Mouse (Mus musculus) cerebellum, adult (tissue): ENCODE results near the gene Nfix.

ENCODE experiments used
- ATAC-seq: cut with Nextera tagmentation; 2 replicates; pipeline ENCODE4 v1.9.2; 2017; ENCODE audit warnings: mild to moderate bottlenecking, moderate library complexity, mixed read lengths; ENCODE audit not compliant: insufficient number of reproducible peaks, low FRiP score, low TSS enrichment

Gene Nfix

DNA sequence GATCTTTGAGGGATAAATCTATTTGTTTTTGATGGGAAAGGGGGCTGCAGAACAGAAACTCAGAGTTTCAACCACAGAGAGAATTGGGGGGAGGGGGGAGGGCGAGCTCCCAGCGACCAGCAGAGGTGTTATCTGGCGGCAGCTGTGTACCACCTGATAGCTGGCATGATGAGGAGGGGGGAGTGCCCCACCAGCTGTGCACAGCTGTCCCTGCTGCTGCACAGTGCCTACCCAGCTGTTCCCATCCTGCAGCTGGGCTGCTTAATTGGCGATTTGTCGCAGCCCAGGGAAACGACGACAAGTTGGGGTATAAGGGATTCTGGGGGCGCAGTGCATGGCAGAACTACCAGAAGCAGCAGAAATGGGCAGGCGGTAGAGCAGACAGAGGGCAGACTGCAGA, 75.5 kb downstream of the Nfix start:
- no peak for ATAC-seq

DNA sequence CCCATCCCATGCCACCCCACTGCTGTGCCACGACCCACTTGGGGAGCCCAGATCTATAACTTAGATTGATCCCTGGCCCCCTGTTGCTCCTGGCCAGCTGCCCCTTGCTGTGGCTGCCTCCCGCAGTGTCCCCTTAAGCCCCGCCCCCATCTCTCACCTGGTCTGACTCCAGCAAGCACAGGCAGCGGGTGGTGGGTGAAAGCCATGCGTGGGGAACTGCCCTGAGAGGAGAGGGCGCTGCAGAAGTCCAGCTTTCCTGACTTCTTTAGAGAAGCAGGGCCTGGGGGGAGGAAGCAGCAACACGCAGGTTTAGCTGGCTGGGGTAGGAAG, 76.6 kb downstream of the Nfix start:
- no peak for ATAC-seq

DNA sequence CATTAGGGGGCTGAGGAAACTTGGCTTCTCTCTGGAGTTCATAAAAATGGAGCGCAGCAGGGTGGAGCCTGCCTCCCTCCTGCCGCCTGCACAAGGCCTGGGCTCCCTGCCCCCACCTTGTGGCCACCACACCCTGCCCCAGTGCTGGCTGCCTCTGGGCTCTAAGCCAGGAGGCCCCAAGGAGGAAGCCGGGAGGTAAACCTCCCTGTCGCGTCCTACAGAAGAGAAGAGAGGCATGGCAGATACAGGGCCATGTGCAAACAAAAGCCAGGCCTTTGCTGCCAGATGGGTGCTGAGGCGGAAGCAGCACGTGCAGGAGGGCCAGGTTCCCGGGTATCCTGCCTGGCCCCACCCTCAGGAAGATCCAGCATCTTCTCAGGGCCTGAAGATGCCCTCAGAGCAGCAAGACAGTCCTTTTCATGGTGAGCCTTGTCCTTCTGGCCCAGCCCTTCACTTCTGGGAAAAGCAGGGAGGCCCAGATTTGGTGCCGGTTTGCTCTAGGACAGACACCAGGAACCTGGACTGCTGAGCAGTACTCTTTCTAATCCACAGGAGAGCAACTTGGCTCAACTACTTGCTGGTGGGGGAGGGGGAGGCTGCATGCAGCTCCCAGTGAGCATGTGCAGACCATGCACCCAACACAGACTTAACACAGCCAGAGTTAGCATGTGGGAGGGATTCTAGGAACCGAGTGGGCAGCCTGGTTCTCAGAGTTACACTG, 77.1 kb downstream of the Nfix start, which contains the start of gene G430095P16Rik:
Gene G430095P16Rik, plus strand, starts transcription at position 158 of the 721 bp plus-strand sequence.
- ATAC-seq = no peak

DNA sequence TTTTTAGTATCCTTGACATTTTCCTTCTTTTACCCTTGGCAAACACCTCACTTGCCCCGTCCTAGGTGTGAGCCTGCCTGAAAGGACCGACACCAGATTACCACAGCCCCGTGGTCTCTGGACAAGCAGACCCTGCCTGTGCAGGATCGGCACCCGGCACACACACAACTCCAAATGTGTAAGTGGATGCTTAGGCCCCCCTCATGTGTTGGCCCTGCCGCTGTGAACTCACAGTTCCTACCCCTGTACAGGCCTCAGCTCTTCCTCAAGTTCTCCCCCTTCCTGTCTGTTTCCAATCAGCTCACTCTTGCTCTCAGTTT, 77.7 kb downstream of the Nfix start:
- no peak for ATAC-seq

DNA sequence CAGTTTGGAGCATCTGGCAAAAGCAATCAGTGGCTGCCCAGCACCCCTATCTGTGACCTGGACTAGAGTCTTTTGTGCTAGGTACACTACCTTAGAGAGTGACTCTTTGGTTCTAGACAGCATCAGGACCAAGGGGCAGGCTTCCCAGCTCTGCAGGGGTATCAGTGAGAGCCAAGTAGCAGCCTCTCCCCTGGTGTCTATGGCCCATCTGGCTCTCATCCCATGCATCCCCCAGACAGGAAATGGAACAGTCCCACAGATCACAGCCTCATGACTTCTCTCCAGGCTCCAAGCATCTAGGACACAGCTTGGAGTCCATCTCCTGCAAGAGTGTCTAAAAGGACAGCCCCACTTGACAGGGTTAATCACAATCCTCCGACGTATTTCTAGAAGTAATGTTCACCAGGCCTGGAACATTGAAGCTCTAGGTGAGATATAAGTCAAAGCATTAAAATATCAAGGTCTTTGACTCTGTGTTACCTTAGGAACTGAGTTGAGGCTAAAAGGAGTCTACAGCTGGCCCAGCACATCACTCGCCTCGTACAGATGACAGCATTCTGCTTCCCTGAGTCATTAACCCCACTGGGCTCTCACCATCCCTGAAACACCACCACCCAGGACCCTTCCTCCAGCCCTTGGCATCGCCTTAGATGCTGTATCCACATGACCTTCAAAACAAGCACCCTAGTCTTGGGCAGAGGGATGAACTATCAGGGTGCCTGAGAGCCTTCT, 81.0 kb downstream of the Nfix start:
- peak; percentile 14; the same call in 1 of the 2 replicates for ATAC-seq

DNA sequence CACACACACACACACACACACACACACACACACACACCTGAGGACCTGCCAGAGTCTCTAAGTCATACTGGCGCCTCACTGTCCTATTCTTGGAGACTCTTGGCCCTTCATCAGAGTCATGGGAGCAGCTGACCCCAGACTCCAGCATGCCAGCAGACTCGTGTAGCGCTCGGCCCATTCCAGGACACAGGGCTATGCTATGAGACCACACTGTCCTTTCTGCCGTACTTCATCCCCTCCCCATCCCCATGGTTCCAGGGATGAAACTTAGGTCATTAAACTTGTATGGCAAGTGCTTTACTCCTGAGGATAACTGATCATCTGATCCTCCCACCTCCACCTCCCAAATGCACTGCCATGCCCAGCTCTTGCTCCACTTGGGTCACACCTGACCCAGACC, 81.7 kb downstream of the Nfix start:
- no peak for ATAC-seq

DNA sequence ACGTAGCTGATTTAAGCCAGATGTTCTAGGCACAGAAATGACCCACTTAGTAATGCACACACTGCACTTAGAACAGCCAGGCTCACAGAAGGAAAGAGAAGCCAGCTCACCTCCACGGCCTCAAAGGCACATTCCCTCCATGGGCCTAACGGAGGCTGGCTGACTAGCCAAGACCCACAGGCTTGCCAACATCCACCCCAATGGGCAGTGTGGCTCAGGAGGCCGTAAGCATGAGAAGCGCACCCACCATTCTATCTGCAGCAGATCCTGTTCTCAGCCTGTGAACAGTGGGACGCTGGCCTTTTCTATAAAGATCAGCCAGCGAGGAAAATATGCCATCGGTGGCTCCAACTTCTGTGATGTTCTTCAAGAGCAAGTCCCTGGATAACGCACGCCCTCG, 83.4 kb downstream of the Nfix start:
- ATAC-seq = no peak

DNA sequence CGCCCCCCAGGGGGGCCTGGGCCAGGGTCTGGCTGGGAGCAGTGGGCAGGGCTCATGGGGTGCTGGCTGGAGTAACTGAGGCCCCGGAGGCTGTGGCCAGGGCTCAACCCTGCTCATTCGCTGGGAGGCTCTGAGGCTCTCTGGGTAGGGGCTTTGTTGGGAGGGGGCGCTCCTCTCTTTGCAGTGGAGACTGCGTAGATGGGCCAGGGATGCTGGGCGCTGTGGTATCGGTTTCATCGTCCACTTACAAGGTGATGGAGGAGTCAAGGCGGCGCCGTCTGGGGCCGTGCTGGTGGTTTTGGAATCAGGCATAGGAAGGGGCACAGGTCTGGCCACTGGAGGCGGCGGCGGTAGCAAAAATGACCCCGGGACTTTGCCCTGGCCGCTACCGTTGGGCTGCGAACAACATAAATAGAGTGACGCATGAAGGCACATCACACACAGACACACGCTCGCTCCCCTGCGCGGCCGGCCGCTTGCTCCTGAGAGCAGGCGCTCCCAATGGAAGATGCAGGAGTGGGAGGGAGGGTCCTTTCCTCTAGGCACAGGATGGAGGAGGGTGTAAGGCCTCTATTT, 84.2 kb downstream of the Nfix start:
- ATAC-seq = no peak

DNA sequence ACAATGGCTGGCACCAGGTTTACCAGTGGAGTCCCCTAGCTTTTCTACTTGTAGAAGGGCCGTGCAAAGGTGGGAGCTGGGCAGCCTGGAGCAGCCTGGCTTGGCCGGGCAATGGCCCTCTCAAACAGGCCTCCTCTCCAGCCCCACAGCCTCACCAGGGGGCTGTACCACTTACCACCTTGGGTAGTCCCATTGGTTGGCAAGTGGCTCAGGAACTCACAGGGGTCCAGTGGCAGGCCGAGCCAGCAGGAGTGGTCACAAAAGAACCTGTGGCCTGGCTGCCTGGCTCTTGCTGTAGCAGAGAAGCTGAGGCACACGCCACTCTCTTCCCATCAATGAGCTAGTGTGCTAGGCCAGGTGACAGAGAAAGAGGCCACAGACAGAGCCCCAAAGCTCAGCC, 86.0 kb downstream of the Nfix start:
- ATAC-seq = no peak

DNA sequence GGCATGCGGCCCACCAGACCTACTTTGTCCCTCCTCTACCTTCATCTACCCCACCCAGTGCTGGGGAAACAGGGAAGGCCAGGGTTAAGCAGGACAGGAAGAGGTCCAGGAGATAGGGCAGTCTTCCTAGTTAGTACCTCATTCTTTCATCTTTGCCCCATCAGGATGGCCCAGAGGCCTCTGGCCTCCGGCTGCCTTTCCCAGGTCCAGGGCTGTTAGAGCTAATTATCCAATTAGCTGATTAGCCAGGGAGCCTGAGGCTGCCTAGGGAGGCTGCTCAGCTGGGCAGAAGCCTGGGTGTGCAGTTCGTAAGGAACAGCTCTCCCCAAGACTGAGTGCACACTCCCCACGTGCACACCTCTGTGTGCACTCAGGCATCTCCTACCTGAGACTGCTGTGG, 86.8 kb downstream of the Nfix start:
- ATAC-seq = no peak

DNA sequence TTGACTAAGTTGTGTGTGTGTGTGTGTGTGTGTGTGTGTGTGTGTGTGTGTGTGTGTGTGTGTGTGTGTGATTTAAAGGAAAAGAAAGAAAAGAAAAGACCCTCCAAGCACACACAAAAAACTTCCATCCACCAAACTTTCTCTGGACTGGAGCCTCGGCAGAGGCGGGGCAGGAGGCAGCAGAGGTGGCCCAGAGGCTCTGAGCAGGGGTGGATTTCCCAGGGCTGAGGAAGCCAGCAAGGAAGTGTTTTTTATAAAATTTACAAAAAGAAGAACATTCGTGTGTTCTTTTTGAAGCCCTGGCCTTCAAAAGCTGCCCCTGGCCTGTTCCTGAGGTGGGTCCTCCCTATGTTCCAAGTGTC, 87.4 kb downstream of the Nfix start:
- no peak for ATAC-seq

DNA sequence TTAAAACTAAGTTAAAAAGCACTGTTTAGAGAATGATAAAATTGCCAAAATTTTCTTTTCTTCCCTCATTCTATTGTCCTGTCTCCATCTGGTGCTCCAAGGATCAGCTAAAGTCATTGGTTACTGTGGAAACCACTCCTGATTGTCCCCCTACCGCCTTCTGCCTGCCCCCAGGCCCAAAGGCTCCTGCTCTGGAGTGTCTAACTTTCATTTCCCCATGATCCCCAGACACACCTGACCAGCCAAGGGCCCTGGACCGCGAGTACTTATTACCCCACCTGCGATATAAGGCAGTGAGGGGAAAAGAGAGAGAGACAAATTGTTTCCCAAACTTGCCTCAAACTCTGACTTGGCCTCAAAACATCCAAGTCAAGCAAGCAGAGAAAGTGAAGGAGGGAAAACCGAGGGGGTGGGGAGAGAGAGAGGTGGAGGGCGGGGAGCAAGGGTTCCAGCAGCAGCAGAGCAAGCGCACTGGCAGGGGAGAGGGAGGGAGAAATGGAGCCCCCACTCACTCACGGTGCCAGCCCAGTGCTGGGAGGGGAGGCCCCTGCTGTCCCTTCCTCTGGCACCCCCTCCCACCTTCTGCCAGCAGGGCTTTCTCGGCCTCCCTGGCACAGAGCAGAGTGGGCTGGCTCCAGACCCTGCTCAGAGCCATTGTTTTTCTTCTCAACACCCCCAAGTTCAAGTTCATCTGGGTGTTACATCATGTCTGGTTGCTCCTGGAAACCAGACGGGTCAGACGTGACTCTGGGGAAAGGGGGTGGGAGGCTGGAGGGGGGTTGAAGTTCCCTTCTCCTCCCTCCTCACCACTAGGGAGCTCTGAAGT, 88.0 kb downstream of the Nfix start:
- no peak for ATAC-seq

DNA sequence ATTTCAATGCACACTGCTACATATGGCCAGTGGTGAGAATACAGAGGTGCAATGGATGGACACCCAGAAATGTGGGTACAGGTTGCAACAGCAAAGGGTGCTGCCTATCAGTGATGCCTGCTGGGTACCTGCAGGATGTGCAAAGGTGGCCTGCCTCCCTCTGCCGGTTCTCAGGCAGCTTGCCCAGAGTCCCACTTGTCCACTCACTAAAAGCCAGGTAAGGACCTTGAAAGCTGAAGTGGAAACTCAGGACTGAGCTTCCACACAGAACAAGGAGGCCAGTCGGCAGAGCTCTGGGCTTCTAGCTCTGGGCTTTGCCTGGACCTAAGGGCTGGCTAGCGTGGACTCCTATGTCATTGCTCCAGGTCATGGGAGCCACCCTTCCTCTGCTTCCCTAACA, 88.8 kb downstream of the Nfix start:
- ATAC-seq = no peak

DNA sequence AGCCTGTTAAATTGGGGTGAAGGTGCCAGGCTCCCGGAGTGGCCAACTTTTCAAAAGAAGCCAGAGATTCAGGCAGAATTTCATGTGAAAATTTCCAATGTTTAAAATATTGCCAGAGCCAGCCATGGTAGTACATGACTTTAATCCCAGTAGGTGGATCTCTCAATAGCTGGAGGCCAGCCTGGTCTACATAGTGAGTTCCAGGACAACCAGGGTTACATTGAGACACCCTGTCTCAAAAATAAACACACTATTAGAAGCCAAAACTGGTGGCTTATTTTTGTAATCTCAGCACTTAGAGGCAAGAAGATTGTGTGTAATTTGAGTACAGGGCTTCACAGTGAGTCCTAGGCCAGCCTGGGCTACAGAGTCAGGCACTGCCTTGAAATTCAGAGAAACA, 90.2 kb downstream of the Nfix start:
- no peak for ATAC-seq

DNA sequence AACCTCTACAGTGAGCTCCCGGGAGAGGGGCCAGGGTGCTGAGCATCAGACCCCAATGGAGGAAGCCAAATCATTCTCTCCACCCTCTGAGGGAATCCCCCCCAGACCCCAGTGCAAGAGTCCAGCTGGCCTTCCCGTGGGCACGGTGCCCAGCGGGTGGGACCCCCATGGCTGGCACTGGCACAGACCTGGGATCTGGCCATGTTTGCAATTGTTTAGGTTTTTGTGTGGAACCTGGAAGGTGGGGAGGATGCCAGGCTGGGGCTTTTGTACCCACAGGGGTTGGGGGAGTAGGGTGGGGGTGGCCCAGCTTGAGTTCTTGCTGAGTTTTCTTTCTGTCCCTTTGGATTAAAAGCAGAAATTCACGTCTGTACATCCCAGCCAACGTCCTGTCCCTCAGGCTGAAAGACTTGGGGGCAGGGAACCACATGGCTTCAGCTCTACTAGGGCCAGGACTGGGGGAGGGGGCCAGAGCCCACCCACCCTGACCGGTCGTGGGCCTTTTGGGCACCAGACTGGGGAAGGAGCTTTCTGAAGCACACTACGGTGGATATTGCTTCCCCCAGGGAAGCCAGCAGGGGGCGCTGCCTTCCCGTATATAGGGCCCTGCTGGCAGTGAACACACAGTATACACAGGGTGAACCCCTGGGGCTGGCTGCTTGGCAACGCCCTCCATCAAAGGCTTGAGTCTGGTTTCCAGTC, 91.2 kb downstream of the Nfix start:
- ATAC-seq = peak; percentile 41; the same call in 1 of the 2 replicates

DNA sequence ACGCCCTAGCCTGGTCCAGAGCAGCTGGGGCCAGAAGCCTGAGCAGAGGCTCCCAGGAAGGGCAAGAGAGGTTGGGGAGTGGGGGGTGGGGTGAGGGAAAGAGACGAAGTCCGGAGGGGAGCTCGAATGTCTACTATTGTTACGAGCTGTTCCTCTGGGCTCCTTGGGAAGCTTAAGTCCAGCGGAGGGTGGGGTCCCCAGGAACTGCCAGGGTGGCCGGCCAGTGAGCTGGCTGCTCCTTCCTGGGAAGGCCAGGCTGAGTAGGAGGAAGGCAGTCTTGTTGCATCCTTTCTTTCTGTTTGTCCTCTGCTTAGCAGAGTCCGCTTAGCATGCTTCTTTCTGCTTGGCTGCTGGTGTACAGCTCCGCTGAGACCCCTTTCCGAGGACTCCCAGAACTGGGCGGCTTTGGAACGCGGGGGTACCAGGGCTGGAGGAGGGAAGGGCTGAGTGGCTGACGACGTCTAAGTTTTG, 92.0 kb downstream of the Nfix start:
- no peak for ATAC-seq

DNA sequence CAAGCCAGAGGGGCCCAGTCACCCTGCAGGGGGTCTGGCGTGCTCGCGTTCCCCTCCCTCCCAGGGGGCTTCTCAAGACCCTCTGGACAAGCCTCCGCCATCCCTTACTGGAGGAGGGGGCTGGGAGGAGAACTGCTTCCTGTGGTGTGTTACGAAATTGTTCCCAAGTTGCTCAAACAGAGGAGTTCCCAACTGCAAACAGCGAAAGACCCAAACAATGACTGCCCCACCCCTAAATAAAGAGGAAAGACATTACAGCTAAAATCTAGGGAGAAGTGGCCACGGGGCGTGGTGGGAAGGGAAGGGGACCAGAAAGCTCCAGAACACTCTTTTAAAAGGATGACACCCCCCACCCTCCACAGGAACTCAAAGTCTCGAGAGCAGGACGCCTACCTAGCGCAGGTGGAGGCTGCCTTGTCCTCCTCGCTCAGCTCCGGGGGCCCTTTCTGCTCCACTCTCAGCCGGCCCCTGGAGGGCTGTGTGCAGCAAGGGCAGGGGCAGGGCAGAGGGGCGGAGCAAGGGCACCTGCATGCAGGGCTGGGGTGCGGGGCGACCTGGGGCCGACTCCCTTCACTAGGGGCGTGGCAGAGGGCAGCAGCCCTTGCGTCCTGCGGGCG, 92.8 kb downstream of the Nfix start:
- no peak for ATAC-seq

DNA sequence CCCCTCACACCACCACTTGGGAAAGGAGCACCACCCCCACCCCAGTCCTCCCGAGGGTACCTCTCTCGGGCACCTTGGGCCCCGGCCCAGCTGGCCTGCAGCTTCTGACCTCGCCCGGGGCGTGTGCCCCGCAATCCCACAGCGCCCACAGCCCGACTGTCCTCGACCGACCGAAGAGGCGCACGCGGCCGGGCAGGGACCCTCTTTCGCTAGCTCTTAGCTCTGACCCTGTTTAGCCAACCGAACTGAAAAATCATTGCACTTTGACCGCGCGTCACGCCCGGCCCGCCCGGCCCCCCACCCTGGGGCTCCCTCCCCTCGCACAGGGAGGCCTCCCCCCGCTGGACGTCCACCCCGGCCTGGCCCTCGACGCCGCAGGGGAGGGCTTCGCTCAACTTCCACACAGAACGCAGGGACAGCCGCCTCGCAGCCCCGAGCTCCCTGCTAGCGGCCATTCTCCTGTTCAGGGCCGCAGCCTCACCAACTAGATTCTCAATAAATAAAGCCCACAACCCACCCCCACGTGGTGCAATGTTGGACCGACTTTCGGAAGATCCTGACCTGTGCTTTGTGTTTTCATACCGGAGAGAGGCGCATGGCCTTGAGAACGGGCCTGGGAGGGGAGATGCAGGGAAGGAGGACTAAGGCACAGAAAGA, 93.4 kb downstream of the Nfix start:
- no peak for ATAC-seq

DNA sequence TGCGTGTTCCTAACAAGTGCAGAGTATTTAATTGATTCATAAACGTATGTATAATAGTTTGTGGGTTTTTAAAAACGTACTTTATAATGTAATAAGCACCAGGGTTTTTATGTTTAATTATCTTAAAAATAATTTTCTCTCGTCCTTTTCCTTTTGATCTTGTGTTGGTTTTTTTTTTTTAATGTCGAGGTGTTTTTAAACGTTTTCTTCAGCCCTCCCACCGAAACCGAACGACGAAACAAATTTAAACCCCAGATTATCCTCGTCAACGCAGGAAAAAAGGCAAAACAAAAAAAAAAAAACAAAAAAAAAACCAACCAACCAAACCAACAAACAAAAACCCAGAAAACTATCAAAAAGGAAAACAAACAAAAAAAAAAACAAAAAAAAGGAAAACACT, 94.2 kb downstream of the Nfix start:
- ATAC-seq = no peak
